Mouse (Mus musculus): ENCODE measurements around the gene Prr14l.
A peak's percentile ranks its signal among the peaks of the same experiment; 100 is the strongest.
"Not testable (repeated sequence)": the region's sequence is repeated elsewhere in the genome, so short reads cannot be mapped to it uniquely, and the experiment has no call there.

Prr14l gene

GRCm38 (mm10) chr5:32786454-32786853, 67.6 kb downstream of the Prr14l start:
- DNase-seq (ENCODE audit: low spot score in 2 of 2), result not testable (repeated sequence)

GRCm38 (mm10) chr5:32785313-32785915, 68.6 kb downstream of the Prr14l start, which contains the start of gene Pisd:
Gene Pisd (minus strand): TSS chr5:32785646.
- peak; percentile 96 to 98 for DNase-seq (ENCODE audit: low spot score in 2 of 2)

- DNase-seq (ENCODE audit: low spot score in 2 of 2), result no peak
These were observed 69.3 kb downstream of the Prr14l start for GRCm38 (mm10) chr5:32784726-32785125.

- DNase-seq (ENCODE audit: low spot score in 2 of 2), result no peak
These were observed 72.5 kb downstream of the Prr14l start for GRCm38 (mm10) chr5:32781596-32781995.

GRCm38 (mm10) chr5:32778168-32778567, 75.9 kb downstream of the Prr14l start:
- DNase-seq (ENCODE audit: low spot score in 2 of 2), result no peak

GRCm38 (mm10) chr5:32772361-32772760, 81.7 kb downstream of the Prr14l start:
- no peak for DNase-seq (ENCODE audit: low spot score in 2 of 2)

- DNase-seq (ENCODE audit: low spot score in 2 of 2), result no peak
These were observed 86.3 kb downstream of the Prr14l start for GRCm38 (mm10) chr5:32767636-32768373.

- DNase-seq (ENCODE audit: low spot score in 2 of 2), result no peak
These were observed 87.1 kb downstream of the Prr14l start for GRCm38 (mm10) chr5:32767004-32767403.

GRCm38 (mm10) chr5:32761566-32762140, 92.4 kb downstream of the Prr14l start:
- DNase-seq (ENCODE audit: low spot score in 2 of 2), result no peak

GRCm38 (mm10) chr5:32760787-32761186, 93.3 kb downstream of the Prr14l start:
- no peak for DNase-seq (ENCODE audit: low spot score in 2 of 2)

GRCm38 (mm10) chr5:32760352-32760751, 93.7 kb downstream of the Prr14l start:
- DNase-seq (ENCODE audit: low spot score in 2 of 2), result not testable (repeated sequence)

GRCm38 (mm10) chr5:32759662-32760061, 94.4 kb downstream of the Prr14l start:
- DNase-seq (ENCODE audit: low spot score in 2 of 2), result no peak

- no peak for DNase-seq (ENCODE audit: low spot score in 2 of 2)
These were observed 97.9 kb downstream of the Prr14l start for GRCm38 (mm10) chr5:32756141-32756540.

GRCm38 (mm10) chr5:32751736-32752135, 102.3 kb downstream of the Prr14l start:
- no peak for DNase-seq (ENCODE audit: low spot score in 2 of 2)

- DNase-seq (ENCODE audit: low spot score in 2 of 2), result no peak
These were observed 105.1 kb downstream of the Prr14l start for GRCm38 (mm10) chr5:32748936-32749335.

GRCm38 (mm10) chr5:32747650-32748375, 106.2 kb downstream of the Prr14l start:
- peak; percentile 24 to 74 for DNase-seq (ENCODE audit: low spot score in 2 of 2)

GRCm38 (mm10) chr5:32745705-32746655, 108.1 kb downstream of the Prr14l start:
- peak; percentile 45 to 62 for DNase-seq (ENCODE audit: low spot score in 2 of 2)

GRCm38 (mm10) chr5:32742149-32742548, 111.9 kb downstream of the Prr14l start:
- DNase-seq (ENCODE audit: low spot score in 2 of 2), result peak; percentile 75 to 89

GRCm38 (mm10) chr5:32741377-32741776, 112.7 kb downstream of the Prr14l start:
- DNase-seq (ENCODE audit: low spot score in 2 of 2), result peak; percentile 61 to 77

GRCm38 (mm10) chr5:32740850-32741249, 113.2 kb downstream of the Prr14l start:
- not testable (repeated sequence) for DNase-seq (ENCODE audit: low spot score in 2 of 2)

- DNase-seq (ENCODE audit: low spot score in 2 of 2), result no peak
These were observed 113.9 kb downstream of the Prr14l start for GRCm38 (mm10) chr5:32740138-32740537.
